Mouse (Mus musculus): ENCODE results near the gene Ccnd1. TPM values are rescaled to one million over a fixed set of nuclear protein-coding genes. Genes with fewer than 3 reads are reported as not detected.
"Not testable (repeated sequence)": the region's sequence is repeated elsewhere in the genome, so short reads cannot be mapped to it uniquely, and the experiment has no call there.

The Ccnd1 gene
- polyA plus RNA-seq, 1 experiment from 2014 or later = 167 TPM

- Histone ChIP-seq H3K4me3 (peak within 1 kb of the TSS; percentile 48), H3K9me3 (no peaks in the 10 kb centered on the region), H3K27me3 (peaks cover 75% of the 10 kb centered on the region), H3K27ac (no peak within 1 kb of the TSS), H3K36me3 (no peaks in the 10 kb centered on the region), H3K9ac (peak within 1 kb of the TSS; percentile 63), H3K4me1 (peaks cover 28% of the 10 kb centered on the region), H3K4me2 (replicated peaks) (peak within 1 kb of the TSS; percentile 91)
- ATAC-seq (ENCODE audit: low FRiP score, low read depth) = peak; percentile 16; the same call in 1 of the 2 replicates
- WGBS = under 1% methylated on average over 64 of the region's 65 CpGs
Observed at GRCm38 (mm10) chr7:144896294-144897218, 43.2 kb downstream of the Ccnd1 start, which contains the start of gene Fgf15. Gene Fgf15, plus strand, starts transcription at chr7:144896531.

GRCm38 (mm10) chr7:144895305-144896111 lies 44.2 kb downstream of the Ccnd1 start:
- H3K4me2 ChIP-seq (replicated peaks) = peak overlapping the region; percentile 91
- WGBS = 0% methylated on average over 37 of the region's 37 CpGs
- no peak overlapping the region for H3K27ac ChIP-seq

DNA sequence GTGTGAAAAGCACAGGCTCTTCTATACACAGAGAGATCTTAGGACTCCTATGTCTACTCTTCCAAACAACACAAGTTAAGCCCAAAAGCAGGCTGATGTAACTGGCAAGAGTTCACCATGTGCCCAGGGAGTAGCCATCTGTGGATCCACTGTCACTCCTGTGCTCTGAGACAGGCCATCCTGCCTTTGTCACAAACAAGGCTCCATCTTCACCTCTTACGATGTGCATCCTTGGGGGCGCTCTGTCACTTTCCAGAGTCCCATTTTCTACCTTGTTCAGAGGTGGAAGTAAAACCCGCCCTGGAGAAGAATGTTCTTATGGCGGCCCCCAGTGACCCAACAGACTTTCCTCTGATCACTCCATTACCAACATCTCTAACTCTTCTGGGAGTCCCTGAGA lies 45.0 kb downstream of the Ccnd1 start:
- H3K27me3 ChIP-seq = peaks cover 76% of the 10 kb centered on the region
- peak overlapping the region; percentile 48; the same call in 1 of the 2 replicates for H3K4me3 ChIP-seq
- H3K4me2 ChIP-seq (replicated peaks) = peak overlapping the region; percentile 91
- H3K9ac ChIP-seq = no peak overlapping the region
- no peaks in the 10 kb centered on the region for H3K36me3 ChIP-seq
- no peak overlapping the region for H3K27ac ChIP-seq
- no peak for ATAC-seq (ENCODE audit: low FRiP score, low read depth)
- 2% methylated on average over 4 of the region's 4 CpGs for WGBS
- no peaks in the 10 kb centered on the region for H3K9me3 ChIP-seq
- H3K4me1 ChIP-seq = peaks cover 28% of the 10 kb centered on the region

More at GRCm38 (mm10) chr7:144895305-144896111, 44.2 kb downstream of the Ccnd1 start:
- Histone ChIP-seq H3K27me3 (peaks cover 75% of the 10 kb centered on the region), H3K4me3 (peak overlapping the region; percentile 48), H3K4me1 (peaks cover 28% of the 10 kb centered on the region), H3K9me3 (no peaks in the 10 kb centered on the region), H3K36me3 (no peaks in the 10 kb centered on the region), H3K9ac (peak overlapping the region; percentile 63)
- ATAC-seq (ENCODE audit: low FRiP score, low read depth) = peak; percentile 73

- H3K9ac ChIP-seq = no peak overlapping the region
- no peaks in the 10 kb centered on the region for H3K9me3 ChIP-seq
- WGBS = 6% methylated on average over 5 of the region's 5 CpGs
- no peak overlapping the region for H3K4me3 ChIP-seq
- no peak for ATAC-seq (ENCODE audit: low FRiP score, low read depth)
- peaks cover 29% of the 10 kb centered on the region for H3K4me1 ChIP-seq
- H3K27ac ChIP-seq = no peak overlapping the region
- H3K36me3 ChIP-seq = no peaks in the 10 kb centered on the region
- H3K27me3 ChIP-seq = peaks cover 76% of the 10 kb centered on the region
- H3K4me2 ChIP-seq (replicated peaks) = no peak overlapping the region
Observed at GRCm38 (mm10) chr7:144894191-144894590, 45.5 kb downstream of the Ccnd1 start.

DNA sequence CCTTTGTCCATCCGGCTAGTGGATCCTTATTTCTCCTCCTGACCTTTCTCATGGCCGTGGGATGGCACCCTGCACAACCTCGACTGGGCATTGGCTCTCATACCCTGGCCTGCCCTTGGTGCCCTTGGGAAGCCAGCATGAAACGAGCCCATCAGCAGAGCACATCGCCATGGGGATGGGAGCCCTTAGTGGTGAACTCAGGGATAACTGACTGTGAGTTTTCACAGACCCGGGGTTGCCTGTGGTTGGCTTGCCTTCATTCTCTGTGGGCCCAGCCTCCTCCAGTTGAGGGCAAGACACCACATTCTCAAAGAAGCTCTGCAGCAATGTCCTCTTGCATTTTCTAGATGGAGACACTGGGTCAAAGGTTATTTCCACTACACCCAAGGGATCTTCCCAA lies 47.4 kb downstream of the Ccnd1 start:
- no peak overlapping the region for H3K4me3 ChIP-seq
- H3K9me3 ChIP-seq = no peaks in the 10 kb centered on the region
- WGBS = 49% methylated on average over 6 of the region's 6 CpGs
- H3K4me1 ChIP-seq = peaks cover 37% of the 10 kb centered on the region
- H3K27ac ChIP-seq = no peak overlapping the region
- ATAC-seq (ENCODE audit: low FRiP score, low read depth) = no peak
- H3K36me3 ChIP-seq = no peaks in the 10 kb centered on the region
- peaks cover 74% of the 10 kb centered on the region for H3K27me3 ChIP-seq
- H3K9ac ChIP-seq = no peak overlapping the region
- H3K4me2 ChIP-seq (replicated peaks) = no peak overlapping the region

- H3K4me2 ChIP-seq (replicated peaks) = no peak overlapping the region
- no peak overlapping the region for H3K4me3 ChIP-seq
- no peak overlapping the region for H3K9ac ChIP-seq
- H3K9me3 ChIP-seq = no peaks in the 10 kb centered on the region
- no peak overlapping the region for H3K27ac ChIP-seq
- peaks cover 33% of the 10 kb centered on the region for H3K4me1 ChIP-seq
- ATAC-seq (ENCODE audit: low FRiP score, low read depth) = no peak
- no peaks in the 10 kb centered on the region for H3K36me3 ChIP-seq
- H3K27me3 ChIP-seq = peaks cover 70% of the 10 kb centered on the region
- WGBS = 82% methylated on average over 2 of the region's 2 CpGs
Observed at GRCm38 (mm10) chr7:144891863-144892262, 47.9 kb downstream of the Ccnd1 start.

GRCm38 (mm10) chr7:144890661-144891060 lies 49.1 kb downstream of the Ccnd1 start:
- not testable (repeated sequence) for H3K9ac ChIP-seq; H3K4me3 ChIP-seq; H3K9me3 ChIP-seq; H3K4me2 ChIP-seq (replicated peaks); H3K36me3 ChIP-seq; H3K27ac ChIP-seq; ATAC-seq (ENCODE audit: low FRiP score, low read depth)
- Histone ChIP-seq H3K4me1 (peaks cover 21% of the 10 kb centered on the region), H3K27me3 (peaks cover 58% of the 10 kb centered on the region)
- WGBS = 80% methylated on average over 1 of the region's 1 CpGs

GRCm38 (mm10) chr7:144888564-144889299 lies 51.0 kb downstream of the Ccnd1 start:
- no peak overlapping the region for H3K4me2 ChIP-seq (replicated peaks)
- H3K4me1 ChIP-seq = peaks cover 9% of the 10 kb centered on the region
- no peaks in the 10 kb centered on the region for H3K36me3 ChIP-seq
- H3K27me3 ChIP-seq = peaks cover 41% of the 10 kb centered on the region
- 8% methylated on average over 18 of the region's 18 CpGs for WGBS
- no peak overlapping the region for H3K9ac ChIP-seq
- no peaks in the 10 kb centered on the region for H3K9me3 ChIP-seq
- no peak overlapping the region for H3K27ac ChIP-seq
- no peak for ATAC-seq (ENCODE audit: low FRiP score, low read depth)
- H3K4me3 ChIP-seq = no peak overlapping the region

DNA sequence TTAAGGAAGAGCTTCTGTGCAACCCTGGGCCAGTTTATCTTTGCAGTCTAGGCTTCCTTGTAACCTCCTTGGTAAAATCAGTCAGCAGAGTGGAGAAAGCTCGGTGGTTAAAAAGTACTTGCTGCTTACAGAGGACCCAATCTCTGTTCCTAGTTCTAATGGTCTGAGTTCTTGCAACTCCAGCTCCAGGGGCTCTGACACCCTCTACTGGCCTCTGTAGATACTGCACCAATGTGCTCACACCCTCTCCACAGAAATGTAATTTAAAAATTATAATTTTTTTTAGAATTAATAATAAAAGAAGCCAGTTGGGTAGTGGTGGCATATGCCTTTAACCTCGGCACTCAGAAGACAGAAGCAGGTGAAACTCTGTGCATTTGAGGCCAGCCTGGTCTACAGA lies 52.1 kb downstream of the Ccnd1 start:
- Histone ChIP-seq H3K4me1 (peaks cover 16% of the 10 kb centered on the region), H3K4me3 (no peak overlapping the region), H3K4me2 (replicated peaks) (no peak overlapping the region), H3K36me3 (no peaks in the 10 kb centered on the region), H3K9me3 (no peaks in the 10 kb centered on the region), H3K9ac (no peak overlapping the region), H3K27me3 (peaks cover 35% of the 10 kb centered on the region), H3K27ac (no peak overlapping the region)
- 80% methylated on average over 2 of the region's 2 CpGs for WGBS
- ATAC-seq (ENCODE audit: low FRiP score, low read depth) = no peak

- peak; percentile 74 for ATAC-seq (ENCODE audit: low FRiP score, low read depth)
- Histone ChIP-seq H3K9me3 (no peaks in the 10 kb centered on the region), H3K27me3 (peaks cover 7% of the 10 kb centered on the region), H3K4me2 (replicated peaks) (no peak overlapping the region), H3K9ac (no peak overlapping the region), H3K36me3 (no peaks in the 10 kb centered on the region), H3K4me1 (0 out of 2 replicates have a peak, but pooled peaks cover 8% of the 10 kb centered on the region), H3K4me3 (no peak overlapping the region), H3K27ac (no peak overlapping the region)
- 5% methylated on average over 2 of the region's 2 CpGs for WGBS
Observed at GRCm38 (mm10) chr7:144883106-144883505, 56.6 kb downstream of the Ccnd1 start.
